Mouse (Mus musculus): ENCODE data around the gene Shroom4. TPM values are rescaled to one million over a fixed set of nuclear protein-coding genes. Genes with fewer than 3 reads are reported as not detected.

The Shroom4 gene
- polyA plus RNA-seq, 1 experiment = 15.7 TPM

- peaks cover 2% of the 10 kb centered on the region; the same call in 1 of the 2 replicates for H3K4me1 ChIP-seq (ENCODE audit: control insufficient read depth, insufficient read depth, low read length)
- DNase-seq = peak; percentile 84
- WGBS = 53% methylated on average over 2 of the region's 2 CpGs
- H3K36me3 ChIP-seq (ENCODE audit: control insufficient read depth, insufficient read depth, low read length) = no peaks in the 10 kb centered on the region
- H3K27ac ChIP-seq (ENCODE audit: insufficient read depth, low read depth, low read length) = no peak overlapping the region
- H3K4me3 ChIP-seq (ENCODE audit: insufficient read depth, low read depth, low read length) = no peak overlapping the region
- no peak for TF ChIP-seq POLR2A (IDR thresholded peaks at IDR 0.05; ENCODE audit: low read depth, low read length)
- no peak for TF ChIP-seq CTCF (conservative IDR thresholded peaks at IDR 0.05; ENCODE audit: insufficient read depth, insufficient read length, low read depth, low read length)
- no peaks in the 10 kb centered on the region for H3K27me3 ChIP-seq (replicated peaks; ENCODE audit: control insufficient read depth, insufficient read depth, low read length)
These were observed 183.0 kb downstream of the Shroom4 start for GRCm38 (mm10) chrX:6582646-6583045.

DNA sequence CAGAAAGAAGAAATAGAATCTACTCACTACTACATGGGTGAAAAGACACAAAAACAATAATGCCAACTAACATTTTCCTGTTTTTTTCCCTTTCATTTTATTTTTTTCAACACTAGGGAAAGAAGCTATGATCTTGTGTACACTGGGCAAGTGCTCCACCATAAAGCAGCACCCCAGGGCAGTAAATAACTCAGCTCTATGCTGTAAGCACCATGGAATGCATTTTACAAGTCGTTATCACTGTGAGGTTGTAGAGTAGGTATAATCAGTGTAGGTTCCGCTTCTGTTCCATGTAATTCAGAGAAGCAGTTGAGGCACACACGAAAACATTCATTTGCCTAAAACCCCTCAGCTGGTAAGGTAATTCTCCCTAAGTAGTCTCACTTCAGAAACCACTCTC is 194.5 kb downstream of the Shroom4 start:
- Histone ChIP-seq H3K27ac (ENCODE audit: insufficient read depth, low read depth, low read length) (no peak overlapping the region), H3K4me3 (ENCODE audit: insufficient read depth, low read depth, low read length) (no peak overlapping the region), H3K27me3 (replicated peaks; ENCODE audit: control insufficient read depth, insufficient read depth, low read length) (no peaks in the 10 kb centered on the region), H3K4me1 (ENCODE audit: control insufficient read depth, insufficient read depth, low read length) (no peaks in the 10 kb centered on the region), H3K36me3 (ENCODE audit: control insufficient read depth, insufficient read depth, low read length) (no peaks in the 10 kb centered on the region; the same call in 1 of the 2 replicates)
- DNase-seq = no peak
- WGBS = 81% methylated on average over 3 of the region's 3 CpGs
- no peak for TF ChIP-seq CTCF (conservative IDR thresholded peaks at IDR 0.05; ENCODE audit: insufficient read depth, insufficient read length, low read depth, low read length)
- no peak for TF ChIP-seq POLR2A (IDR thresholded peaks at IDR 0.05; ENCODE audit: low read depth, low read length)

DNA sequence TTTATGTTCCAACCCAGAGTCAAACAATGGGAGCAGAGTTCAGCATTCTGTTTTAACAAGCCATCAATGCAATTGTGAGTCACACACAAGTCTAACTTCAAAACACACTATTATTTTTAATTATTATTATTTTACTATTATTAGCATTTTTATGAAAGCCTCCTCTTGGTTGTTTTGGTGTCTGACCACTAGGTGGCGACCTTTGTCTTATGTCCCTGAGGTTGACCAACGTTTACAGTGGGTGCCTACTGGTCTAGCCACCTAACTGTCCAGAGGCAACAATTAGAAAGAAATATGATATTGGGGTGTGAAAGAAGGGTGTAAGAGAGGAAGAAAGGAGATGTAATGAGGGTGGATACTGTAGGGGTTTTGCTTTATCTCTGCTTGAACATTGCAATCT is 254.4 kb downstream of the Shroom4 start:
- Histone ChIP-seq H3K4me1 (ENCODE audit: control insufficient read depth, insufficient read depth, low read length) (no peaks in the 10 kb centered on the region), H3K27me3 (replicated peaks; ENCODE audit: control insufficient read depth, insufficient read depth, low read length) (no peaks in the 10 kb centered on the region), H3K4me3 (ENCODE audit: insufficient read depth, low read depth, low read length) (no peak overlapping the region), H3K36me3 (ENCODE audit: control insufficient read depth, insufficient read depth, low read length) (no peaks in the 10 kb centered on the region), H3K27ac (ENCODE audit: insufficient read depth, low read depth, low read length) (no peak overlapping the region)
- DNase-seq = peak; percentile 9
- TF ChIP-seq CTCF (conservative IDR thresholded peaks at IDR 0.05; ENCODE audit: insufficient read depth, insufficient read length, low read depth, low read length) = peak; percentile 39
- TF ChIP-seq POLR2A (IDR thresholded peaks at IDR 0.05; ENCODE audit: low read depth, low read length) = no peak
- WGBS = 4% methylated on average over 2 of the region's 2 CpGs

GRCm38 (mm10) chrX:6658820-6659324 is 259.2 kb downstream of the Shroom4 start:
- H3K4me1 ChIP-seq (ENCODE audit: control insufficient read depth, insufficient read depth, low read length) = no peaks in the 10 kb centered on the region
- H3K27ac ChIP-seq (ENCODE audit: insufficient read depth, low read depth, low read length) = no peak overlapping the region
- no peak for TF ChIP-seq POLR2A (IDR thresholded peaks at IDR 0.05; ENCODE audit: low read depth, low read length)
- TF ChIP-seq CTCF (conservative IDR thresholded peaks at IDR 0.05; ENCODE audit: insufficient read depth, insufficient read length, low read depth, low read length) = no peak
- H3K27me3 ChIP-seq (replicated peaks; ENCODE audit: control insufficient read depth, insufficient read depth, low read length) = no peaks in the 10 kb centered on the region
- H3K4me3 ChIP-seq (ENCODE audit: insufficient read depth, low read depth, low read length) = no peak overlapping the region
- no peak for DNase-seq
- no peaks in the 10 kb centered on the region for H3K36me3 ChIP-seq (ENCODE audit: control insufficient read depth, insufficient read depth, low read length)
- 100% methylated on average over 1 of the region's 1 CpGs for WGBS

Other genes starting within 250 kb of the Shroom4 start
- gene Nudt10, start 226.8 kb upstream of the Shroom4 start, polyA plus RNA-seq (2012; rRNA removed) = 0.41 and 0.86 TPM in 2 replicates
- gene Bmp15, start 79.1 kb upstream of the Shroom4 start, polyA plus RNA-seq (2012; rRNA removed) = 0.30 and 0.64 TPM in 2 replicates

Data from kidney, adult 2 months (tissue).